In genomic region chr1:167672433-167672987, GRCm38 (mm10) we compare ENCODE assay signal across 24 mouse cellular contexts. TPM values are rescaled to one million over a fixed set of nuclear protein-coding genes. Genes with fewer than 3 reads are reported as not detected.
DNase-seq lines count a peak whose midpoint lies in the region; ATAC-seq and TF ChIP-seq lines count a peak whose summit lies in the region.
"Had no signal": no experiment of that assay in that cellular context is flagged by ENCODE, and none has a peak within 500 bp of the region (broad histone marks: within the 10 kb centered on the region; RNA-seq: fewer than 3 reads in every experiment).

No protein-coding gene starts in this region.

- intact Hi-C loops in heart, postnatal 36 days (cut with DNase I) = no loop called here

- ATAC-seq in intestine, embryonic 14.5 days (replicated peaks; ENCODE audit: low FRiP score, low TSS enrichment, low read depth) = no peak
- ATAC-seq in intestine, embryonic 16.5 days = no peak
- no peak for ATAC-seq in granulocyte monocyte progenitor cell, adult 5-6 weeks (replicated peaks; ENCODE audit: poor library complexity, severe bottlenecking)
- ATAC-seq: Patski had no signal

- TF ChIP-seq POLR2A in lung, adult 2 months (IDR thresholded peaks at IDR 0.05; ENCODE audit: borderline replicate concordance, extremely low read depth, low read depth, low read length) = no peak

- H3K4me3 ChIP-seq in heart, embryonic 10.5 days = peak overlapping the region; percentile 40
- H3K4me3 ChIP-seq in intestine, embryonic 14.5 days (ENCODE audit: low read depth, low read length) = no peak overlapping the region
- H3K4me3 ChIP-seq in intestine, embryonic 16.5 days (ENCODE audit: low read length) = no peak overlapping the region
- no peak overlapping the region for H3K4me3 ChIP-seq in lung, adult 2 months (replicated peaks; ENCODE audit: extremely low read depth, low read depth, low read length)
- H3K4me3 ChIP-seq: embryonic facial prominence, embryonic 13.5 days; left cerebral cortex, adult 2 months; myocyte; neural tube, embryonic 15.5 days had no signal

- peaks cover 76% of the 10 kb centered on the region for H3K27me3 ChIP-seq in heart, embryonic 10.5 days (ENCODE audit: insufficient read depth, poor library complexity, severe bottlenecking)
- peaks cover 25% of the 10 kb centered on the region; the same call in 1 of the 2 replicates for H3K27me3 ChIP-seq in intestine, embryonic 14.5 days (replicated peaks; ENCODE audit: control insufficient read depth, insufficient read depth, low read length)
- H3K27me3 ChIP-seq in intestine, embryonic 16.5 days (replicated peaks; ENCODE audit: control insufficient read depth, insufficient read depth, low read length) = 0 out of 2 replicates have a peak, but pooled peaks cover 13% of the 10 kb centered on the region

- H3K36me3 ChIP-seq in heart, embryonic 10.5 days = no peaks in the 10 kb centered on the region
- no peaks in the 10 kb centered on the region for H3K36me3 ChIP-seq in intestine, embryonic 14.5 days (ENCODE audit: control insufficient read depth, insufficient read depth, low read length)
- no peaks in the 10 kb centered on the region for H3K36me3 ChIP-seq in intestine, embryonic 16.5 days (ENCODE audit: control insufficient read depth, insufficient read depth, low read length)
- H3K36me3 ChIP-seq: embryonic facial prominence, embryonic 13.5 days; neural tube, embryonic 15.5 days had no signal

- DNase-seq in heart, embryonic 10.5 days (ENCODE audit: low spot score) = no peak
- no peak for DNase-seq in heart, postnatal 36 days
- DNase-seq in intestine, embryonic 14.5 days (ENCODE audit: low spot score) = no peak
- DNase-seq in ZHBTc4 (ENCODE audit: low read depth, low spot score) = peak; percentile 16
- peak; percentile 57 for DNase-seq in skeletal muscle tissue, adult 2 months (ENCODE audit: low read depth, low spot score)
- DNase-seq in lung, adult 2 months = no peak
- DNase-seq: adrenal gland, postnatal 36 days; B cell, adult 2 months; cerebellum, adult 8-10 months; kidney, adult 11 months; kidney, postnatal 14 days; lung, postnatal 36 days; right cerebral cortex, postnatal 4 days; thymus, postnatal 4 days had no signal

- peaks cover 10% of the 10 kb centered on the region for H3K4me1 ChIP-seq in heart, embryonic 10.5 days
- H3K4me1 ChIP-seq in intestine, embryonic 14.5 days (replicated peaks; ENCODE audit: control insufficient read depth, insufficient read depth, low read length) = no peaks in the 10 kb centered on the region
- no peaks in the 10 kb centered on the region for H3K4me1 ChIP-seq in intestine, embryonic 16.5 days (ENCODE audit: control insufficient read depth, insufficient read depth, low read length)
- no peaks in the 10 kb centered on the region for H3K4me1 ChIP-seq in lung, adult 2 months (ENCODE audit: control insufficient read depth, insufficient read depth, low read length)
- H3K4me1 ChIP-seq: neural tube, embryonic 15.5 days had no signal

- no peak overlapping the region for H3K27ac ChIP-seq in heart, embryonic 10.5 days
- no peak overlapping the region for H3K27ac ChIP-seq in intestine, embryonic 14.5 days (ENCODE audit: low read depth)
- H3K27ac ChIP-seq in intestine, embryonic 16.5 days (ENCODE audit: low read length) = no peak overlapping the region
- H3K27ac ChIP-seq: embryonic facial prominence, embryonic 13.5 days; hindbrain, embryonic 14.5 days; left cerebral cortex, adult 2 months; neural tube, embryonic 15.5 days had no signal

- H3K4me2 ChIP-seq in intestine, embryonic 14.5 days (ENCODE audit: low read length) = 0 out of 2 replicates have a peak overlapping the region, but pooled peaks have one; percentile 11
- no peak overlapping the region for H3K4me2 ChIP-seq in intestine, embryonic 16.5 days (ENCODE audit: low read depth, low read length)
- H3K4me2 ChIP-seq: embryonic facial prominence, embryonic 13.5 days; hindbrain, embryonic 14.5 days; midbrain, embryonic 11.5 days; neural tube, embryonic 15.5 days had no signal

- no peak for TF ChIP-seq CTCF in lung, adult 2 months (IDR thresholded peaks at IDR 0.05; ENCODE audit: insufficient read depth, low read length)

- H3K9me3 ChIP-seq in heart, embryonic 10.5 days = no peaks in the 10 kb centered on the region
- no peaks in the 10 kb centered on the region for H3K9me3 ChIP-seq in intestine, embryonic 14.5 days (ENCODE audit: control insufficient read depth, low read length)
- H3K9me3 ChIP-seq in intestine, embryonic 16.5 days (ENCODE audit: control insufficient read depth, low read length) = no peaks in the 10 kb centered on the region
- H3K9me3 ChIP-seq: embryonic facial prominence, embryonic 13.5 days; neural tube, embryonic 15.5 days had no signal

- H3K9ac ChIP-seq in intestine, embryonic 14.5 days (ENCODE audit: low read length) = no peak overlapping the region
- no peak overlapping the region for H3K9ac ChIP-seq in intestine, embryonic 16.5 days (ENCODE audit: low read depth, low read length)
- H3K9ac ChIP-seq: embryonic facial prominence, embryonic 13.5 days; hindbrain, embryonic 14.5 days; neural tube, embryonic 15.5 days had no signal

- 18% methylated on average over 17 of the region's 17 CpGs for WGBS in heart, embryonic 10.5 days
- 12% methylated on average over 17 of the region's 17 CpGs for WGBS in intestine, embryonic 14.5 days
- WGBS in intestine, embryonic 16.5 days = 14% methylated on average over 17 of the region's 17 CpGs
- WGBS in lung, adult 2 months = 15% methylated on average over 17 of the region's 17 CpGs

RNA-seq across cellular contexts. Expression of gene Lmx1a, which starts 16.5 kb away (rescaled TPM):
- polyA plus RNA-seq in heart, embryonic 10.5 days (2016; fragmentation: Nextera tagmentation; extraction: Ambion mirVana) = 2.2 and 4.0 TPM in 2 replicates
- not detected for total RNA-seq in heart, postnatal 36 days (2021)
- polyA plus RNA-seq in intestine, embryonic 14.5 days (2014; fragmentation: Nextera tagmentation; extraction: Ambion mirVana) = 0.16 and 0.41 TPM in 2 replicates
- polyA plus RNA-seq in intestine, embryonic 16.5 days (2015; fragmentation: Nextera tagmentation; extraction: Ambion mirVana) = 0.54 and 0.56 TPM in 2 replicates
- not detected in 2 replicates for total RNA-seq in granulocyte monocyte progenitor cell, adult 5-6 weeks (2014; fragmentation: Nextera tagmentation)
- total RNA-seq in granulocyte monocyte progenitor cell, adult 5-6 weeks (2017) = not detected in 2 replicates
- polyA plus RNA-seq in lung, adult 2 months (2012; rRNA removed) = not detected in 2 replicates
- total RNA-seq: common myeloid progenitor, adult 5-6 weeks; left cerebral cortex, adult 2 months had no signal
- polyA plus RNA-seq: myocyte had no signal

Comparison
In these comparisons a context has a peak if more than half of its experiments do, and no peak if none do; other contexts are left out.
1. DNase-seq: peak in ZHBTc4 (single experiment) and skeletal muscle tissue, adult 2 months (single experiment); none in heart, embryonic 10.5 days (single experiment), heart, postnatal 36 days (0 of 2), intestine, embryonic 14.5 days (single experiment) and lung, adult 2 months (single experiment).